Mouse (Mus musculus): ENCODE results near the gene Ubiad1. TPM values are rescaled to one million over a fixed set of nuclear protein-coding genes. Genes with fewer than 3 reads are reported as not detected.

Ubiad1 gene
- polyA plus RNA-seq (2012), result 0.29 and 1.2 TPM in 2 replicates

DNA sequence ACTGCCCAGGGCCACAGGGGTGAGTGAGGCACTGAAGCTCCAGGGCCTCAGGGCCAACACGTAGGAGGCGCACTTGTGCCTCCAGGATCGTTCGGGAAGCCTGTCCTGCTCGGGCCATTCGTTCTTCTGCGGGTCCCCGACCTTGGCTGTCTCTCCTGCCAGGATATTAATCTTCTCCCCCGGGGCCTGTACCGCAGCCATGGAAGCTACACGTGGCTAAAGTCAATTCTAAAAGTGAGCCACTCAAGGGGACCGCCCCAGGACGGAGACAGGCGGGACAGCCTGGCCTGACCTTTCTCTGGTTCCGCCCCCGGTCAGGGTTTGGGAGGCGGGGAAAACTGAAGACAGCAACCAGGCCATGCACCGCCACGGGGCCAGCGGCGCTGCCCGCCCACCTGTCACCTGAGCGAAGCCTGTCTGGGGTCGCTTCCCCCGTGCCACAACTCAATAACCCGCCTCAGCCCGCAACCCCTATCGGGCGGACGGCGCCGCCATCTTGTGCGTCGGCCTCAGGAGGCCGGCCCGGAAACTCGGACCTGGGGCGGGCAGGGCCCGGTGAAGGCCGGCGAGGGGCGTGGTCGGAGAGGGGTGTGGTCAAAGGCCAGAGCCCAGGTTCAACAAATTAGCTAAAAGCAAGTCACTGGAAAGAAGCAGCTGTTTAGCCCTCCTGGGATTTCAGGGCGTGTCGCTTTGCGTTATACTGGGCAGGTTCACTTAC is at the start of gene Ubiad1:
Ubiad1 (minus strand) TSS at position 522 of the 718 bp plus-strand sequence.
- Histone ChIP-seq H3K4me1 (ENCODE audit: control insufficient read depth) (peaks cover 42% of the 10 kb centered on the region), H3K36me3 (ENCODE audit: control insufficient read depth) (peaks cover 24% of the 10 kb centered on the region), H3K4me3 (replicated peaks) (peak within 1 kb of the TSS; percentile 94), H3K27me3 (ENCODE audit: control insufficient read depth) (no peaks in the 10 kb centered on the region), H3K9me3 (ENCODE audit: control insufficient read depth, low read length) (no peaks in the 10 kb centered on the region)
- no peak for TF ChIP-seq GATA1 (IDR thresholded peaks at IDR 0.05; ENCODE audit: low read length)
- TF ChIP-seq TAL1 (IDR thresholded peaks at IDR 0.05; ENCODE audit: low read length), result no peak

DNA sequence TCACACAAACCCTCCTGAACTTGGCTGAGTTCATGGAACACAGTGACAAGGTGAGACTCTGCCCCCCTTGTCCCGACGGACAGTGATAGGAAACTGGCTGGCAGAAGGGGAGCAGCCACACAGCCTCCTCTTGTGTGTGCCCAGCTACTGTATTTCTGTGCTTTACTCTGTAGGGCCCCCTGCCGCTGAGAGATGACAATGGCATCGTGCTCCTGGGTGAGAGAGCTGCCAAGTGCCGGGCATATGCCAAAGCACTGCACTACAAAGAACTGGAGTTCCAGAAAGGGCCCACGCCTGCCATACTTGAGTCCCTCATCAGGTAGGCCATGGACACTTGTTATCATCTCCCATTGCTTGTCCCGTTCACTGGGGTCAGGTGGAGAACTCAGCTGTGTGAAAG is 46.9 kb upstream of the Ubiad1 start:
- H3K36me3 ChIP-seq (ENCODE audit: control insufficient read depth), result peaks cover 83% of the 10 kb centered on the region

DNA sequence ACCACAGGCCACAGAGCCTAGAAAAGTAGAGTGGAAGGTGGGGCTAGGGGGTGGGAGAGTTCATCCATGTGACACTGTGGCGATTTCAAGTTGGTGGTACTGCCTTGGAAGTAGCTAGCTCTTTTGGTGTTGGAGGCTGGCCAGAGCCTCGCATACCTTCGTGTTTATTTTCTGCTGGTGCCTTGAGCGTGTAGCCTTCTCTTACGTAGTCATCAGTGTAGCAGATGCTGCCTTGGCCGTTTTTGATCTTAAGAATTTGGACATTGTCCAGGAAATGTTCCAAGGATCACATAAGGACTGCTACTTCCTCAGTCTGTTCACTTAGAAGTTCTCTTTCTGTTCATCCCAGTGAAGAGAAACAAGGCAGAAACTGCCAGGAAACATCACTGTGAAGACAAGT is 45.9 kb upstream of the Ubiad1 start:
- no peak overlapping the region for H3K4me3 ChIP-seq (replicated peaks)
- no peaks in the 10 kb centered on the region for H3K27me3 ChIP-seq (ENCODE audit: control insufficient read depth)
- TF ChIP-seq TAL1 (IDR thresholded peaks at IDR 0.05; ENCODE audit: low read length) (no peak), GATA1 (IDR thresholded peaks at IDR 0.05; ENCODE audit: low read length) (no peak)
- H3K4me1 ChIP-seq (ENCODE audit: control insufficient read depth), result no peaks in the 10 kb centered on the region
- H3K9me3 ChIP-seq (ENCODE audit: control insufficient read depth, low read length), result no peaks in the 10 kb centered on the region
- H3K36me3 ChIP-seq (ENCODE audit: control insufficient read depth), result peaks cover 84% of the 10 kb centered on the region

More for the DNA sequence above, 46.9 kb upstream of the Ubiad1 start:
- H3K4me1 ChIP-seq (ENCODE audit: control insufficient read depth), result no peaks in the 10 kb centered on the region
- no peaks in the 10 kb centered on the region for H3K9me3 ChIP-seq (ENCODE audit: control insufficient read depth, low read length)
- no peak overlapping the region for H3K4me3 ChIP-seq (replicated peaks)
- H3K27me3 ChIP-seq (ENCODE audit: control insufficient read depth), result no peaks in the 10 kb centered on the region
- TF ChIP-seq GATA1 (IDR thresholded peaks at IDR 0.05; ENCODE audit: low read length) (no peak), TAL1 (IDR thresholded peaks at IDR 0.05; ENCODE audit: low read length) (no peak)

DNA sequence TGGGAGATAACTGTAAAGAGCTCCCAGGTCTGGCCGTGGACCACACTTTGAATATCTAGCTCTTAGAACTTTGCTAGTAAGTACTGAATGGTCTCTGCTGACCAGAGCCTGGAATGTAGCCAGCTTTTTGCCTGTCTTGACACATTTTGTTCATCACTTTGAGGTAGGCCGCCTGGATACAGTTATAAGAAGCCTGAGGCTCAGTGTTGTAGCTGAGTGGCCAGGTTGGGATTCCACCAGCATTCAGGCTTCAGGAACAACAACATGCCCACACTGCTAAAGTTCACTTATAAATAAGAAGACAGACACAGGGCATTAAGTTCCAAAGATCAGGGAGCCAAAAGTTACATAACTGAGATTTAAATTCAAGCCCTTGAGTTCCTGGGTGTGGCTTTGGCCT is 43.3 kb upstream of the Ubiad1 start:
- H3K4me3 ChIP-seq (replicated peaks), result no peak overlapping the region
- peaks cover 91% of the 10 kb centered on the region for H3K36me3 ChIP-seq (ENCODE audit: control insufficient read depth)
- no peak for TF ChIP-seq TAL1 (IDR thresholded peaks at IDR 0.05; ENCODE audit: low read length)
- TF ChIP-seq GATA1 (IDR thresholded peaks at IDR 0.05; ENCODE audit: low read length), result no peak
- no peaks in the 10 kb centered on the region for H3K27me3 ChIP-seq (ENCODE audit: control insufficient read depth)
- no peaks in the 10 kb centered on the region for H3K4me1 ChIP-seq (ENCODE audit: control insufficient read depth)
- H3K9me3 ChIP-seq (ENCODE audit: control insufficient read depth, low read length), result no peaks in the 10 kb centered on the region

DNA sequence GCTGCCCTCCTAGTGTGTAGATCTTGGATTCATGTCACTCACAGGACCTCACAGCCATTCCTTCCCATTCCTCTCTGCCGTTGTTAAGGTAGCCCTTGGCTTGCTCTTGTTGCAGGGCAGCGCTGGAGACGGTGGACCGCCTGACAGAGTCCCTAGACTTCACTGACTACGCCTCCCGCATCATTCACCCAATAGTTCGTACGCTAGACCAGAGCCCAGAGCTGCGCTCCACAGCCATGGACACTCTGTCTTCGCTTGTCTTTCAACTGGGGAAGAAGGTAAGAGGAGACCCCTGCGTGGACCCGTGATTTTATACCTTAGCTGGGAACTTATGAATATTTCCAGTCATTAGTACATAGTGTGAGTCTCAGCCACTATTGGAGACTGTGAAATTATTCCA is 39.9 kb upstream of the Ubiad1 start:
- no peak for TF ChIP-seq GATA1 (IDR thresholded peaks at IDR 0.05; ENCODE audit: low read length)
- TF ChIP-seq TAL1 (IDR thresholded peaks at IDR 0.05; ENCODE audit: low read length), result no peak
- H3K36me3 ChIP-seq (ENCODE audit: control insufficient read depth), result peaks cover 91% of the 10 kb centered on the region
- no peaks in the 10 kb centered on the region for H3K9me3 ChIP-seq (ENCODE audit: control insufficient read depth, low read length)
- no peaks in the 10 kb centered on the region for H3K27me3 ChIP-seq (ENCODE audit: control insufficient read depth)
- no peak overlapping the region for H3K4me3 ChIP-seq (replicated peaks)
- H3K4me1 ChIP-seq (ENCODE audit: control insufficient read depth), result no peaks in the 10 kb centered on the region

DNA sequence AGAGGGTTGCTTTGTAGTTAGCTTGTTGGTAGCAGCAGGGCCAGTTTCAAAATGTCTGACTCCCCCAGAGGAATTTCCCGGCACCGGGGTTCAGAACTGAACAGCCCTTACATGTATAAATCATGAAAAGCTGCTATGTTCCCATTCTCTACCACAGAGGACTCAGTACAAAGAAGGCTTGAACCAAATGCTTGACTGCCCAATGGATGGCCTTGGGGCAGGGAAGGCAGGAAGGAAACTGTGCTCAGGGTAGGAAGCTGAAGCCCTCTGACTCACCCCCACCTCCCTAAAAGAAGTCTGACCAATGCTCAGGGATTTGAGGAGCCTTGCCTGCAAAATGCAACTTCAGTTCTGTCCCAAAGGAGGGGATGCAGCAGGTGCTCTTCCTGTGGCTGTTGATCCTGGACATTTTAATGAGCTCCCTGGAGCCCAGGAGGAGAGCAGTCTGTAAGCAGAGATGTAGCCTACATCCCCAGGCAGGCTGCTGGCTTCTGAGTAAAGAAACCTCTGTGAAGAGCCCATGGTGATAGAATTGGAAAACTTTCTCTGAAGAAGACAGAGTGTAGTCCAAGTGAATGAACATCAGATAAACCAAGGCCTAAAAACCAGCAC is 37.1 kb upstream of the Ubiad1 start:
- H3K4me1 ChIP-seq (ENCODE audit: control insufficient read depth), result no peaks in the 10 kb centered on the region
- no peak for TF ChIP-seq GATA1 (IDR thresholded peaks at IDR 0.05; ENCODE audit: low read length)
- no peak for TF ChIP-seq TAL1 (IDR thresholded peaks at IDR 0.05; ENCODE audit: low read length)
- H3K9me3 ChIP-seq (ENCODE audit: control insufficient read depth, low read length), result no peaks in the 10 kb centered on the region
- peaks cover 86% of the 10 kb centered on the region for H3K36me3 ChIP-seq (ENCODE audit: control insufficient read depth)
- no peaks in the 10 kb centered on the region for H3K27me3 ChIP-seq (ENCODE audit: control insufficient read depth)
- H3K4me3 ChIP-seq (replicated peaks), result no peak overlapping the region

DNA sequence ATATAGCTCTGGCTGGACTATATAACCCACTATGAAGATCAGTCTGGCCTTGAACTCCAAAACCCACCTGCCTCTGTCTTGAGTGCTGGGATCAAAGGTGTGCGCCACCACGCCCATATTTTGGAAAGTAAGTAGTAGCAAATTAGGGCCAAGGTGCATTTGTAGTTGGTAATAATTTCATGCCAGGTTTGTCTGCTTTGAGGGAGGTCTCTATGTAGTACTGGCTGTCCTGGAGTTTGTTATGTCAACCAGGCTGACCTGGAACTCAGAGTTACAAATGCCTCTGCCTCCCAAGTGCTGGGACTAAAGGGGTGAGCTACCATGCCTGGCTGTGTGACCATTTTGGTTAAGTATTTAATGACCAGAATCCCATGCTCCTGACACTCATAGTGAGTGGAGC is 35.7 kb upstream of the Ubiad1 start:
- no peaks in the 10 kb centered on the region for H3K9me3 ChIP-seq (ENCODE audit: control insufficient read depth, low read length)
- no peaks in the 10 kb centered on the region for H3K4me1 ChIP-seq (ENCODE audit: control insufficient read depth)
- no peak overlapping the region for H3K4me3 ChIP-seq (replicated peaks)
- H3K27me3 ChIP-seq (ENCODE audit: control insufficient read depth), result no peaks in the 10 kb centered on the region
- TF ChIP-seq TAL1 (IDR thresholded peaks at IDR 0.05; ENCODE audit: low read length) (no peak), GATA1 (IDR thresholded peaks at IDR 0.05; ENCODE audit: low read length) (no peak)
- peaks cover 84% of the 10 kb centered on the region for H3K36me3 ChIP-seq (ENCODE audit: control insufficient read depth)

DNA sequence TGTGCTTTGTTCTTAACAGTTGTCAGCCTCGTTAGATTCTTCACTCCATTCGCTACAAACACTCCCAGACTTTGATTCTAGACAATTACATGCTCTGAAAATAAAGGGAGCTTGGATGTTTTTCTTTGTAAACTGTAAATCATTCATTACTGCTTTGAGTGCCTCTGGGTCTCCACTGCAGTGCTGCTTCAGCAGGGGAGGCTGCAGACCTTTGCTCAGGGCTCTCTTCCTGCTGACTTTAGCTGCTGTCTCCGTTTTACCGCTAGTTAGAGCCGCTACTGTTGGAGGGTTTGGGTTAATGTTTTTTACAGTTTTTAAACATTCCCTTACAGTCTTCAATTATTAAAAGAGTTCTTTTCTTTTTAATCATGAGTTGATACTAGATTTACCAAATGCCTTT is 28.9 kb upstream of the Ubiad1 start:
- Histone ChIP-seq H3K4me3 (replicated peaks) (no peak overlapping the region), H3K27me3 (ENCODE audit: control insufficient read depth) (no peaks in the 10 kb centered on the region), H3K4me1 (ENCODE audit: control insufficient read depth) (no peaks in the 10 kb centered on the region), H3K9me3 (ENCODE audit: control insufficient read depth, low read length) (no peaks in the 10 kb centered on the region), H3K36me3 (ENCODE audit: control insufficient read depth) (peaks cover 87% of the 10 kb centered on the region)
- TF ChIP-seq GATA1 (IDR thresholded peaks at IDR 0.05; ENCODE audit: low read length) (no peak), TAL1 (IDR thresholded peaks at IDR 0.05; ENCODE audit: low read length) (no peak)

DNA sequence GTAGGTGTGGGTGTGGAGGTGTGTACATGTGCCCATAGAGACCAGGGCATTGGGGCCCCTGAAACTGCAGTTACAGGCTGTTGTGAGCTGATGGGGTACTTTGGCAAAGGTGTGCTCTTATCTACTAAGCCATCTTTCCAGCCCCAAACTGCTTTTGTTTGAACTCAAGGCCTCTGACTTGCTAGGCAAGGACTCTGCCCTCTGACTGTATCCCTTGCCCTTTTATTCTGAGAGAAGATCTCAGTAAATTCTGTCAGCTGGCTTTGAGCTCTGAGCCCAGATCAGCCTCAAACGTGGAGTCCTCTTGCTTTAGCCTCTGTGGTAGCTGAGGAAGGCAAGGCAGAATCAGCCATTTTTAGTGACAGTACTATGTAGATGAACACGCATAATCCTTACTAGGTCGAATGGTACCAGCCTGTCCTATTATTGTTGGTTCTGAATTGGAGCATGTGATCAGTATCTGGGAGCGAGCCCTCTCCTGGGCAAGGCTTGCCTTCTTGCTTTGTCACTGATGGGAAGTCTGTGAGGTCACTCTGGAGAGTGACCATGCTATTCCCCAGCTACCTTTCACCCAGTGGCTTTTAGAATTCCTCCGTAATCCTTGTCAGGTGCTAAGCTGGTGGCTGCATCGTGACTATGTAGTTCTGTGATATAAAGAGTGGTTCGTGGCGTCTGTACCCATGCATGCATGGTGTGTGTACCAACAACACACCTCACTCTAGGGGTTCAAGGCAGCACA is 28.0 kb upstream of the Ubiad1 start:
- TF ChIP-seq TAL1 (IDR thresholded peaks at IDR 0.05; ENCODE audit: low read length) (no peak), GATA1 (IDR thresholded peaks at IDR 0.05; ENCODE audit: low read length) (peak; percentile 40)
- H3K36me3 ChIP-seq (ENCODE audit: control insufficient read depth), result peaks cover 91% of the 10 kb centered on the region
- H3K9me3 ChIP-seq (ENCODE audit: control insufficient read depth, low read length), result no peaks in the 10 kb centered on the region
- H3K27me3 ChIP-seq (ENCODE audit: control insufficient read depth), result no peaks in the 10 kb centered on the region
- H3K4me1 ChIP-seq (ENCODE audit: control insufficient read depth), result no peaks in the 10 kb centered on the region
- H3K4me3 ChIP-seq (replicated peaks), result no peak overlapping the region
